Mouse (Mus musculus) heart, postnatal 0 days (tissue): ENCODE measurements around the gene Pkn2.

Experiments
- CTCF ChIP-seq: IDR thresholded peaks from 2 replicates; pipeline ENCODE4 v1.5.1; 2016; ENCODE audit warnings: antibody characterized with exemption, control low read depth, low read depth
- EP300 ChIP-seq: IDR thresholded peaks from 2 replicates; pipeline ENCODE4 v1.6.1; 2016; ENCODE audit warnings: antibody characterized with exemption, low read depth

DNA sequence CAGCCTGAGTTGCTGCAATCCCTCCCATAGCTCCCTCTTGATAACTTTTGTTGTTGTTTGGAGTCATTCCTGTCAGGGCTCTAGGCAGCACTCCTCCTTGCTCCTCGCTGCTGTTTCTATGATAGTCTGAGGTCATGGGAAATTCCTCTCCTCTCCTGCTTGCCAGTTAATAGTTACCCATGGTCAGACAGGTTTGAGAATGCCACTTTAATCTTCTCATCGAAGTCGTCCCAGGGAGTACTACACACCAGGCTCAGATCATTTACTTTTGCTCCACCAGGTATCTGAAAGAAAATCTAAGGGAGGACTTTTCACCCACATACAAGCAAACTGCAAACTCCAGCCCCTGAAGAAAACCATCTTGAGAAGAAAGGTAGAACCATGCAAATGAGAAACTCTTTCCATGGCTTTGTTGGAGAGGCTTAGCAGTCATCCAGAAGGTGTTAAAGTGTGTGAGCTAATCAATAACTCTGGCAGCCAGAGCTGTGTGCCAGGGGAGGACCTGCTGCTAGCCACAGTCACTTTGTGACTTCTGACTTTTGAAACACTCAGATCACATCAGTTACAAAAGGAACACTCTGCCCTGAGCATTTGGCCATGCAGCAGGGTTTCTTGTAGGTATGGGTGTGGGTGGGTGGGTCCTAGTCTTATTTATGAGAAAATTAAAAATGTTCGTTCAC lies 36.1 kb upstream of the Pkn2 start:
- no peak for TF ChIP-seq EP300
- TF ChIP-seq CTCF, result no peak
